Mouse (Mus musculus) cerebellum, adult 2 months (tissue): Measurements from ENCODE around the gene F13a1. TPM values are rescaled to one million over a fixed set of nuclear protein-coding genes. Genes with fewer than 3 reads are reported as not detected.
A peak's percentile ranks its signal among the peaks of the same experiment; 100 is the strongest.

Source experiments
- DNase-seq, 2 experiments: peaks; one replicate each; pipeline ENCODE4 v3.0.0; 2021
- H3K27ac ChIP-seq: fragments of 200-500 bp; 2 replicates; pipeline ENCODE4 v1.5.1; 2012; ENCODE audit warnings: low read length, control low read depth, inconsistent platforms; ENCODE audit not compliant: insufficient read depth
- H3K27me3 ChIP-seq: fragments of 200-500 bp; 2 replicates; pipeline ENCODE4 v1.6.1; 2012; ENCODE audit warnings: inconsistent platforms, mild to moderate bottlenecking, low read length, moderate library complexity; ENCODE audit not compliant: control insufficient read depth, insufficient read depth
- H3K4me1 ChIP-seq: fragments of 200-500 bp; 2 replicates; pipeline ENCODE4 v1.6.1; 2011; ENCODE audit warnings: low read length; ENCODE audit not compliant: control insufficient read depth, insufficient read depth
- H3K4me3 ChIP-seq: fragments of 200-500 bp; replicated peaks from 2 replicates; pipeline ENCODE3; 2011; ENCODE audit warnings: mild to moderate bottlenecking, low read depth, low read length, control low read depth; ENCODE audit not compliant: insufficient read depth
- CTCF ChIP-seq: fragments of 200-500 bp; IDR thresholded peaks from 2 replicates; pipeline ENCODE4 v1.5.1; 2011; ENCODE audit warnings: low read depth, mild to moderate bottlenecking, control low read depth, low read length, moderate library complexity, borderline replicate concordance; ENCODE audit not compliant: insufficient read depth
- POLR2A ChIP-seq: fragments of 200-500 bp; IDR thresholded peaks from 2 replicates; pipeline ENCODE4 v1.6.1; 2011; ENCODE audit warnings: low read length, control low read depth, borderline replicate concordance; ENCODE audit not compliant: insufficient read depth
- WGBS: fragments of 180-500 bp; shearing (Covaris S2); methylation state at CpG from one replicate; pipeline ENCODE4 v1.1.7; 2018; 5-methylcytosine and 5-hydroxymethylcytosine counted together
- polyA plus RNA-seq: library from polyadenylated mRNA; depleted of rRNA; stranded (reverse); fragments of >200 nt; gene quantifications from 2 replicates; pipeline ENCODE4 v1.2.3, GENCODE M21; 2012; rRNA removed

Gene F13a1
- 0.57 and 0.67 TPM in 2 replicates for polyA plus RNA-seq

DNA sequence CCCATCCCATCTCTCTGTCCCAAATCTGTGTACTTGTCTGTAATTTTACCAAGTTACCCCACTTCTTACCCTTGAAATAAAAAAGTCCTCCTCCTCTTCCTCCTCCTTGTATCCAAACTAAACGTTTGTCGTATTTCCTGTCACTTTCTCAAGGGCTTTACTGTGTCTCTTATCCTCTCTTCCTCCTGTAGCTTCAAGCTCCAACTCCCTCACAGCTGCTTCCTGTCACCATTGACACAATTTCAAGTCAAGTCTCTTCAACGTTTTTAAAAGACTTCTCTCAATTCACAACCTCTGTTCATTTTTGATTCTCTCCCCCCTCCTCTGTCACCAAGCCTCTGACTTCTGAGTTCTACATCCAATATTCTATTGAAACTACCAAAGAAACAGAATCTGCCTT lies at the start of gene F13a1:
F13a1 (minus strand) TSS at position 119 of the 400 bp plus-strand sequence.
- 76% methylated on average over 3 of the region's 3 CpGs for WGBS
- no peak for TF ChIP-seq POLR2A
- TF ChIP-seq CTCF = no peak
- Histone ChIP-seq H3K27me3 (no peaks in the 10 kb centered on the region), H3K4me3 (no peak within 1 kb of the TSS), H3K27ac (no peak within 1 kb of the TSS), H3K4me1 (no peaks in the 10 kb centered on the region)
- DNase-seq = no peak

DNA sequence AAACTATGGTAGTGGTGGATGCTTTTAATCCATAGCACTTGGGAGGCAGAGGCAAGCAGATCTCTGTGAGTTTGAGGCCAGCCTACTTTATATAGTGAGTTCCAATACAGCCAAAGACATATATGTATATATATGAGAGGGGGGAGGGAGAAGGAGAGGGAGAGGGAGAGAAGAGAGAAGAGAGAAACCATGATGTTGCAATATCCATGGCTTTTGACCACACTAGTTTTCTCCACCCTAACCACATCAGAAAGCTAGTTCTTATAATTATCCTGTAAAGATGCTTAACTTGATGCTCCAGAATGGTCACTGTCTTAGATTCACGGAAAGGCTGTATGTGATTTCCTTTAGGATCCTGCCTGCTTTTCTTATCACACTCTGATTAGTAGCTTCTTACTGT lies 41.6 kb upstream of the F13a1 start:
- 100% methylated on average over 1 of the region's 1 CpGs for whole genome bisulfite sequencing
- H3K27me3 ChIP-seq = no peaks in the 10 kb centered on the region
- no peak overlapping the region for H3K4me3 ChIP-seq
- peaks cover 5% of the 10 kb centered on the region for H3K4me1 ChIP-seq
- TF ChIP-seq POLR2A = no peak
- no peak for TF ChIP-seq CTCF
- DNase-seq = no peak
- no peak overlapping the region for H3K27ac ChIP-seq

DNA sequence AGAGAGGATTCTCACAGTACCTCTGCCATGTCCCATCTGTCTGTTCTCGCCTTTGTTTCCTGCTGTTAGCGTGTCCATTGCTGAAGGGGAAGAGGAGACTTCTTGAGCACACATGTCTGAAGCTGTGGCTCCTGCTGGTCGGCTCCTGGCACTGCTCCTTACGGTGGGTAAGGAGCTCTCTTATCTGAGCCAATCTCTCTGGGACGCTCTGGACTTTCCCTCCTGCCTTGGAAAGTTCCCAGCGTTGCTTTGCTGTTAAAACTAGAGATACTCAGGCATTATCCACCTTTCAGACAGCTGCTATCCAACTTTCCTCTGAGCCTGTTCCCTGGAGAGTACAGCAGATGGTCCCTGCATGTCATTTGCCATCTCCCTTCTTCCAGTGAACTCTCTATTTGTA lies 39.1 kb upstream of the F13a1 start:
- Histone ChIP-seq H3K4me3 (no peak overlapping the region), H3K27ac (no peak overlapping the region), H3K4me1 (peaks cover 5% of the 10 kb centered on the region), H3K27me3 (no peaks in the 10 kb centered on the region)
- DNase-seq = peak in 1 of 2 experiments; percentile 24
- 7% methylated on average over 6 of the region's 6 CpGs for WGBS
- TF ChIP-seq CTCF = no peak
- TF ChIP-seq POLR2A = no peak

DNA sequence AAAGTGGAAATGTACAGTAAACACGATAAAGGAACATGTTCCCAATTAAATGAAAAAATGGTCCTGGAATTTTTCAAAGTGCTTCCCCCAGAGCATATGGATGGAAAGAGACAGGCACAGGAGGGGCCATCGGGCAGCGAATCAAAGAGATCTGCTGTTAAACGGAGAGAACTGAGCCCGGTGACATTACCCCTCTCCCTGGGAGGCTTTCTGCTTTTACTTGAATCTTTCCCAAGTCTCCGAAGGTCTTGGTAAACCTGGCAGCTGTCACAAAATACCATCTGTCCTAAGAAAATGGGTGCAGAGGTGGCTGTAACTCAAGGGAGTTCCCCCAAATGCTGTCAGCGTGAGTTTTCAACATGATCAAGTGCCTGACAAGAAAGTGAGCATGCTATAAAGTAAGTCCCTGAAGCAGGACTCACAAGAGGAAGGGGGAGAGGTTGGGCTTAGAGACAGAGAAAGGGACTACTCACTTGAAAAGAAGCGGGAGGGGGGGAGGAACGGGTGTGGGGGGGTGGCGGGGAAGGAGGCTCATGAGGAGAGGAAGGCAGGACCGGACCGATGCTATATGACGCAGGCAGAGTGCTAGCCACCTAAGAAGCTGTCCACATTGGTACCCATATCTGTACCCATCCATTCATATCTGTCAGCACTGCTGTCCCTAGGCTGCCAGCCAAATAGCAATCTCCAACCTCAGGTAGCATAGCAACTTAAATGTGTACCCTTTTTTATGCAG lies 31.6 kb upstream of the F13a1 start:
- Histone ChIP-seq H3K27ac (no peak overlapping the region), H3K4me3 (no peak overlapping the region), H3K27me3 (no peaks in the 10 kb centered on the region), H3K4me1 (no peaks in the 10 kb centered on the region)
- TF ChIP-seq CTCF = no peak
- TF ChIP-seq POLR2A = no peak
- DNase-seq = peak; percentile 12 to 22
- WGBS = 10% methylated on average over 13 of the region's 13 CpGs

DNA sequence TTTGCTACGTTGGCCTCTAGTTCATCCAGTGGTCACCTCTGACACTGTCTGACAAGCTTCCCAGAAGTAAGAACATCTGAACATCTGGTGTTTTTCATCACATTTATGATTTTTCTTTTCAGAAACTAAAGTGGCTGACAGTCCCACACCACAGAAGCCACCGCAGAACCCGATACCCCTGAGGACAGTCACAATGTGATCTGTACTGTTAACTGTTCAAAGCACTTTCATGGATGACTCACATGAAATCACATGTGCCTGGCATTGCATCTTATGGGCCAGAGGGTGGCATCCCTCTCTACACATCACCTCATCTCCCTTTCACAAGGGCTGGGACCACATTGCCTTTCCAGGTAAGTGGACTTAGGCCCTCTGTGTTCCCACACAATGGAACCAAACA lies 21.3 kb upstream of the F13a1 start:
- WGBS = 56% methylated on average over 3 of the region's 3 CpGs
- Histone ChIP-seq H3K27ac (no peak overlapping the region), H3K4me1 (no peaks in the 10 kb centered on the region), H3K4me3 (no peak overlapping the region), H3K27me3 (no peaks in the 10 kb centered on the region)
- no peak for TF ChIP-seq CTCF
- DNase-seq = no peak

DNA sequence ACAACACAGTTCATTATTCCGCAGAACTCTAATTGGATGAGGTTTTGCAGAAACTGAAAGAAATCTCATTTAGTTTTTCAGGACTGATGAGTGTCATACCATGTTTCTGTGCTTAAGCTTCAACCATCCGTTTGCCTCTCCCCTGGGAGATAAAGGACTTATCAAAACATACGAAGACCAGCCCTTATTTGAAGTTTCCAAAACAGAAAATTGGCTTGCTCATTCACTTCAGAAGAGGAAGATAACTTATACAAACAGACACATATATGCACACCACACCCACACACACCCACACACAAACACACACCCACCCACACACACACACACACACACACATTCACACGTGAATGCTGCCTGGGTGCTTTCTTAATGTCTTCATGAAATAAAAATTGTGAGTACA lies 20.8 kb upstream of the F13a1 start:
- Histone ChIP-seq H3K27me3 (no peaks in the 10 kb centered on the region), H3K4me1 (no peaks in the 10 kb centered on the region), H3K27ac (no peak overlapping the region), H3K4me3 (no peak overlapping the region)
- 81% methylated on average over 4 of the region's 4 CpGs for WGBS
- no peak for DNase-seq
- TF ChIP-seq CTCF (no peak), POLR2A (no peak)

DNA sequence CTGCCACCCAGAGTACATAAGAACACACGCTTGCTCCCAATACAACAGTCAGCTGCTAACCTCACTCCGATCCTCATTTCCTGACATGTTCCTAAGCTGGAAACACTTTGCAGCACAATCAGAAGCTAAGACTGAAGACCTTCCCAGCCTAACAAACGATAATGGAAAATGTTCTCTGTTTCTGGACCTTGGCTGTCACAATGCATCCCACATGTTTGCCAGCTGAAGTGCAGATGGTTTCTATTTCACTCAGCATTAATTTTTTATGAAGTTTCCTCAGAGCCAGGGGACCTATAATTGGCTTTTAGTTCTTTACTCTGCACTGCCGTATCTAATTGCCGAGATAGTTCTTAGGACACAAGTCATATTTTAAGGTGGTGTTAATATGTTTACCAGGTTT lies 10.8 kb upstream of the F13a1 start:
- no peaks in the 10 kb centered on the region for H3K4me1 ChIP-seq
- no peak for DNase-seq
- no peaks in the 10 kb centered on the region for H3K27me3 ChIP-seq
- H3K4me3 ChIP-seq = no peak overlapping the region
- WGBS = 56% methylated on average over 5 of the region's 5 CpGs
- TF ChIP-seq POLR2A (no peak), CTCF (no peak)
- no peak overlapping the region for H3K27ac ChIP-seq

DNA sequence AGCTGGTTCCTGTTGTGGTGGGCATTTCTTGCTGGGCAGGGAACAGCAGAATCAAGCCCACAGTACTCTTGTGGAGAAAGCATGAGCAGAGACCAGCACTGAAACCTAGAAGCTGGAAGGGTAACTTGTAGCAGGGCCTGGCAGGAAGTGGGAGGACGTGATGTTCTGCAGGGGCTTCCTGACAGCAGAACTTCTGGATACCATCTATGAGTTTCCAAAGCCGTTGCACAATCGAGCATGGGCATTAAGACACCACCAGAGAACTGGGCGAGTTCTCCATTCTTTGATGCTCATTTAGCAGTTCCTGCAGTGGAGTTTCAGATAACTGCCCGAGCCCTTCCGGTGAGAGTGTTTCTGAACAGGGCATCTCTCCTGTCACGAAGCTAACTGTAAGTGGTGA lies 6.6 kb upstream of the F13a1 start:
- DNase-seq = no peak

DNA sequence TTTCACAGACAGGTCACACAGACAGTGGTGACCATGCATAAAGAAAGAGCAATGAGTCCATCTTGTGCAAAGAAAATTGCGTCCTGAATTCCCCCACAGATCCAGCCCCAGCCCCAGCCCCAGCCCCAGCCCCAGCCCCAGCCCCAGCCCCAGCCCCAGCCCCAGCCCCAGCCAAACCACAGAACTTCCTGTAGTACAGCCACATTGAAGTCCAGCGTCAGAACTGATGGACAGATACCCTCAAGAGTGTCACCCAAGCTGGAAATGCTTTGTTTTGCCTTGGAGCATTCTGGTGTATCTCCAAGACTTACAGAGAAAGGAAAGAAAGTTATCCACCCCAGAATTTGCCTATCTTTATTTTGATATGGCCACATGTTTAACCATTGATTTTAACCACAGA lies 413 bp downstream of the F13a1 start:
- DNase-seq = no peak
- Histone ChIP-seq H3K4me1 (no peaks in the 10 kb centered on the region), H3K27me3 (no peaks in the 10 kb centered on the region), H3K4me3 (no peak overlapping the region), H3K27ac (no peak overlapping the region)
- 70% methylated on average over 2 of the region's 2 CpGs for WGBS
- TF ChIP-seq CTCF (no peak), POLR2A (no peak)

More for the DNA sequence above, 6.6 kb upstream of the F13a1 start:
- no peak for TF ChIP-seq CTCF
- TF ChIP-seq POLR2A = no peak
- Histone ChIP-seq H3K27me3 (no peaks in the 10 kb centered on the region), H3K4me3 (no peak overlapping the region), H3K27ac (no peak overlapping the region), H3K4me1 (no peaks in the 10 kb centered on the region)
- WGBS = 85% methylated on average over 7 of the region's 7 CpGs
